Mouse (Mus musculus) forebrain, embryonic 13.5 days (tissue): ENCODE measurements around the gene Lrrc42. TPM values are rescaled to one million over a fixed set of nuclear protein-coding genes. Genes with fewer than 3 reads are reported as not detected.

Experiments used
- polyA plus RNA-seq: library from polyadenylated mRNA; unstranded; fragments of >200 nt; fragmentation: Nextera tagmentation; extraction: Ambion mirVana; gene quantifications from 2 replicates; pipeline ENCODE4 v1.2.1, GENCODE M21; 2015

Gene Lrrc42
- polyA plus RNA-seq, 1 experiment from 2014 or later, result 68.9 TPM

Other genes starting within 250 kb of the Lrrc42 start
- 81.4 and 81.9 TPM in 2 replicates for gene Mrpl37, start 186.7 kb downstream of the Lrrc42 start, polyA plus RNA-seq
- 4.8 and 5.6 TPM in 2 replicates for gene Cyb5rl, start 186.5 kb downstream of the Lrrc42 start, polyA plus RNA-seq
- gene Cdcp2, start 156.6 kb downstream of the Lrrc42 start, polyA plus RNA-seq, result not detected in 2 replicates
- 335 and 337 TPM in 2 replicates for gene Tmem59, start 75.1 kb downstream of the Lrrc42 start, polyA plus RNA-seq
- 38.9 and 52.3 TPM in 2 replicates for gene Tceanc2, start 74.4 kb downstream of the Lrrc42 start, polyA plus RNA-seq
- gene Ldlrad1, start 44.4 kb downstream of the Lrrc42 start, polyA plus RNA-seq, result not detected in 2 replicates
- 32.6 and 39.5 TPM in 2 replicates for gene Hspb11, start 61 bp upstream of the Lrrc42 start, polyA plus RNA-seq
- not detected in 2 replicates for gene Dio1, start 53.6 kb upstream of the Lrrc42 start, polyA plus RNA-seq
- gene Yipf1, start 60.8 kb upstream of the Lrrc42 start, polyA plus RNA-seq, result 45.8 and 51.1 TPM in 2 replicates
- 23.7 and 27.6 TPM in 2 replicates for gene Ndc1, start 114.3 kb upstream of the Lrrc42 start, polyA plus RNA-seq
- gene Glis1, start 181.1 kb upstream of the Lrrc42 start, polyA plus RNA-seq, result 0.75 and 0.84 TPM in 2 replicates